In genomic region chr16:38137296-38137695, GRCm38 (mm10) we compare ENCODE assay signal across 7 mouse cellular contexts. TPM values are rescaled to one million over a fixed set of nuclear protein-coding genes. Genes with fewer than 3 reads are reported as not detected.
DNase-seq lines count a peak whose midpoint lies in the region; ATAC-seq and TF ChIP-seq lines count a peak whose summit lies in the region.

No protein-coding gene starts in this region.

- peak; percentile 74 for TF ChIP-seq CTCF in layer of hippocampus, adult 2 months (conservative IDR thresholded peaks at IDR 0.05)
- peak; percentile 31 for TF ChIP-seq CTCF in Patski (IDR thresholded peaks at IDR 0.05)

- no peaks in the 10 kb centered on the region for H3K27me3 ChIP-seq in Patski

- no peak overlapping the region for H3K4me3 ChIP-seq in layer of hippocampus, adult 2 months

- in situ Hi-C loops in Patski (cut with MboI; ENCODE audit: low pct_unique_long_range_greater_than_20kb): no loop called here

- peak; percentile 20 to 29 for DNase-seq in layer of hippocampus, adult 2 months (ENCODE audit: low spot score in 2 of 2)
- no peak for DNase-seq in layer of hippocampus, postnatal 36 days
- no peak for DNase-seq in Patski (ENCODE audit: low read depth, low spot score)
- peak; percentile 58 for DNase-seq in cerebellum, adult 9-11 months
- peak; percentile 69 for DNase-seq in kidney, adult 9 months
- DNase-seq in mesoderm, embryonic 11.5 days (ENCODE audit: low read depth, low spot score): peak; percentile 26
- no peak for DNase-seq in right cerebral cortex, adult 18-20 months

- CTCF ChIA-PET in Patski (lab: Charles Lee): interaction anchor here (1.1 to 1.8 kb wide), 5 partner anchors 11 to 46 kb away, joined by 3 to 5 read pairs (median 3); no protein-coding TSS in a partner anchor

- no peak for ATAC-seq in Patski

- H3K27ac ChIP-seq in layer of hippocampus, adult 2 months: no peak overlapping the region

- POLR2A ChIA-PET in Patski (lab: Charles Lee): no interaction called here

RNA-seq across cellular contexts. Expression of gene Gsk3b, which starts 48.5 kb away (rescaled TPM):
- 100 to 1,000 TPM; 152 to 153 TPM for total RNA-seq in layer of hippocampus, adult 2 months (2021)
- 100 to 1,000 TPM; 153 to 155 TPM for total RNA-seq in layer of hippocampus, postnatal 36 days (2021)
- 43.9 TPM for polyA plus RNA-seq in Patski (2021)

Comparison
In these comparisons a context has a peak if more than half of its experiments do, and no peak if none do; other contexts are left out.
1. DNase-seq: peak in layer of hippocampus, adult 2 months (2 of 2), cerebellum, adult 9-11 months (single experiment), kidney, adult 9 months (single experiment) and mesoderm, embryonic 11.5 days (single experiment); none in layer of hippocampus, postnatal 36 days (0 of 2), Patski (single experiment) and right cerebral cortex, adult 18-20 months (single experiment).